Mouse (Mus musculus): Measurements from ENCODE around the gene Heg1. TPM values are rescaled to one million over a fixed set of nuclear protein-coding genes. Genes with fewer than 3 reads are reported as not detected.
A peak's percentile ranks its signal among the peaks of the same experiment; 100 is the strongest.

Gene Heg1
- total and polyA plus RNA-seq, 3 experiments: 40.8 to 77.1 (median 67.2) TPM

DNA sequence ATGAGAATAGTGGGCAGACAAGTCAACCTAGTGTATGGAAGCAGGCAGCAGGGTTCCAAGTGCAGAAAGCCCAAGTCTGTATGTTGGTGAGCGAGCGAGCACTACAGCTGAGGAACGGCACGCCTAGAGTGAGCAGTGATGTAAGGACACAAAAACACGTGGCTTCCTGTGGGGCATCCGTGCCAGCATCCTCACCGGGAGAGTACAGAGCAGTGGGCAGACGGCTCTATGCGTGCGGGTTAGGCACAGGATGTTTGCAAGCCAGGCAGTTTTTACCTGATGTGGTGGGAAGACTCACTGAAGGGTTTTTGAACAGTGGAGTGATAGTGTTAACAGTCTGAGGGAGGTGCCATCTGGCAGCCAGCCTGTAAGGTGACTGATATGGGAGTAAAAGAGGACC is 23.9 kb downstream of the Heg1 start:
- H3K9ac ChIP-seq (ENCODE audit: insufficient read depth, low read depth): 0 out of 2 replicates have a peak overlapping the region, but pooled peaks have one; percentile 2
- peaks cover 86% of the 10 kb centered on the region for H3K79me2 ChIP-seq (replicated peaks; ENCODE audit: control insufficient read depth, extremely low read depth, insufficient read depth, poor library complexity, severe bottlenecking)
- peak overlapping the region; percentile 64 for H3K4me2 ChIP-seq (ENCODE audit: insufficient read depth, low read depth, poor library complexity, severe bottlenecking)
- DNase-seq (ENCODE audit: extremely low read depth): peak; percentile 67
- TF ChIP-seq MAX (IDR thresholded peaks at IDR 0.05; ENCODE audit: low read length) (peak; percentile 90), MEF2A (IDR thresholded peaks at IDR 0.05; ENCODE audit: borderline replicate concordance, low read depth, low read length) (no peak), HCFC1 (IDR thresholded peaks at IDR 0.05; ENCODE audit: low read depth, low read length) (no peak), ETS1 (conservative IDR thresholded peaks at IDR 0.05; ENCODE audit: low read depth, low read length) (peak; percentile 85), UBTF (IDR thresholded peaks at IDR 0.05; ENCODE audit: low read depth, low read length) (no peak; the same call in 1 of the 2 replicates), ZNF384 (IDR thresholded peaks at IDR 0.05; ENCODE audit: low read depth, low read length) (no peak), BHLHE40 (IDR thresholded peaks at IDR 0.05; ENCODE audit: low read depth, low read length) (peak; percentile 96), MYC (IDR thresholded peaks at IDR 0.05; ENCODE audit: low read depth, low read length) (peak; percentile 85), TCF12 (IDR thresholded peaks at IDR 0.05; ENCODE audit: low read depth, low read length) (no peak), EP300 (IDR thresholded peaks at IDR 0.05; ENCODE audit: low read length) (no peak), JUND (conservative IDR thresholded peaks at IDR 0.05; ENCODE audit: low read depth, low read length) (no peak), JUN (IDR thresholded peaks at IDR 0.05; ENCODE audit: insufficient read depth, low read depth, low read length) (no peak), ZMIZ1 (IDR thresholded peaks at IDR 0.05; ENCODE audit: low read depth, low read length) (no peak; the same call in 1 of the 2 replicates), TBP (conservative IDR thresholded peaks at IDR 0.05; ENCODE audit: low read depth, low read length) (no peak), MXI1 (IDR thresholded peaks at IDR 0.05; ENCODE audit: low read depth, low read length) (peak; percentile 78), MAFK (IDR thresholded peaks at IDR 0.05; ENCODE audit: insufficient replicate concordance, low read length) (no peak), POLR2A (IDR thresholded peaks at IDR 0.05; ENCODE audit: low read depth, low read length) (peak; percentile 42), SIN3A (IDR thresholded peaks at IDR 0.05; ENCODE audit: low read length) (peak; percentile 24; the same call in 1 of the 2 replicates), GABPA (IDR thresholded peaks at IDR 0.05; ENCODE audit: insufficient replicate concordance, low read depth, low read length) (no peak), CHD2 (IDR thresholded peaks at IDR 0.05; ENCODE audit: low read length) (no peak), SMC3 (IDR thresholded peaks at IDR 0.05; ENCODE audit: low read depth, low read length) (no peak), USF1 (IDR thresholded peaks at IDR 0.05; ENCODE audit: low read depth, low read length) (peak; percentile 31; the same call in 1 of the 2 replicates)
- peaks cover 41 to 72% of the 10 kb centered on the region in 2 experiments for H3K36me3 ChIP-seq (replicated peaks in 1 of 2; ENCODE audit: control insufficient read depth in 1 of 2, insufficient read depth in 1 of 2, low read length in 1 of 2)
- H3K4me1 ChIP-seq (ENCODE audit: control insufficient read depth in 1 of 2, insufficient read depth in 2 of 2): peaks cover 35 to 95% of the 10 kb centered on the region in 2 experiments
- H3K27me3 ChIP-seq (replicated peaks): no peaks in the 10 kb centered on the region
- in situ Hi-C loops (cut with MboI; ENCODE audit: low pct_ligation_motif_present, low pct_unique_long_range_greater_than_20kb, low sequenced_read_pairs): no loop called here
- dilution Hi-C loops (cut with MboI; ENCODE audit: extremely low pct_ligation_motif_present, extremely low pct_unique_long_range_greater_than_20kb, low sequenced_read_pairs): no loop called here
- no peak overlapping the region for H3K4me3 ChIP-seq (replicated peaks in 1 of 3; ENCODE audit: low read depth in 2 of 3, low read length in 2 of 3, poor library complexity in 1 of 3)
- peaks cover 2% of the 10 kb centered on the region for H3K9me3 ChIP-seq (replicated peaks; ENCODE audit: low read length)
- peak overlapping the region; percentile 75 for H3K27ac ChIP-seq (ENCODE audit: insufficient read depth, low read depth)

All from CH12.LX (cell line).